Mouse (Mus musculus) activated CD4-positive, CD25-positive, alpha-beta regulatory T cell, adult 4 months (primary cell): ENCODE results near the gene Mcm5. TPM values are rescaled to one million over a fixed set of nuclear protein-coding genes. Genes with fewer than 3 reads are reported as not detected.

Source experiments
- ATAC-seq: one replicate; pipeline ENCODE4 v1.8.0; 2017
- polyA plus RNA-seq, 2 experiments: library from polyadenylated mRNA; unstranded; fragments of 100-300 nt; shearing (Covaris generic); gene quantifications; one replicate each; pipeline ENCODE4 v1.2.1; 2017

The Mcm5 gene
- polyA plus RNA-seq = 10 to 100 TPM; 37.6 to 60.5 TPM

DNA sequence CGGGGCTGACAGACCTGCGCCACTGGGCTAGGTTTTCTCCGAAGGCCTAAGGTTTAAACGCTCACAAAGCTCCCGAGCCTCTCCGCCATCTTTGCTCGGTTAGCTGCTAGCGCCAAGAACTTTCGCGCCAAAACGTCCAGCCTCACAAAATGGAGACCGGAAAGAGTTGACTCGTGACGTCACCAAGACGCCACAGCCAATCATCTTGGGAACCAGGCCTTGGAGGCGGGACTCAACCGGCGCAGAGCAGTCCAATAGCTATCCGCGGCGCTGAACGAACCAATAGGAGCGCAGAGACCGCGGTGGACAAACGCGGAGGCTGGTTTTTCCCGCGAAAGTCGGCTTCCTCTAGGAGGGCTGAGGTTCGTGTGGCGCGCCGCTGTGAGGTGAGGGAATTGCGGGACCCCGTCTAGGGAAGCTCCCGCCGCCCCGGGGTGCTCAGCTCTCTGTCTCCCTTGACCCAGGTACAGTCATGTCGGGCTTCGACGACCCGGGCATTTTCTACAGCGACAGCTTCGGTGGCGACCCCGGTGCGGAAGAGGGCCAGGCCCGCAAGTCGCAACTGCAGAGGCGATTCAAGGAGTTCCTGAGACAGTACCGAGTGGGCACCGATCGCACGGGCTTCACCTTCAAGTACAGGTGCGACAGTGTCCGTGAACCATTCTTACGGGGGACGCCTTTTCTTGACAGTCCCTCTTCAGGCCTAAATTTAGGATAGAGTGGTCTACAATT, at the start of gene Mcm5:
Gene Mcm5 (plus strand): TSS at position 334 of the 732 bp plus-strand sequence.
- ATAC-seq = peak; percentile 95

DNA sequence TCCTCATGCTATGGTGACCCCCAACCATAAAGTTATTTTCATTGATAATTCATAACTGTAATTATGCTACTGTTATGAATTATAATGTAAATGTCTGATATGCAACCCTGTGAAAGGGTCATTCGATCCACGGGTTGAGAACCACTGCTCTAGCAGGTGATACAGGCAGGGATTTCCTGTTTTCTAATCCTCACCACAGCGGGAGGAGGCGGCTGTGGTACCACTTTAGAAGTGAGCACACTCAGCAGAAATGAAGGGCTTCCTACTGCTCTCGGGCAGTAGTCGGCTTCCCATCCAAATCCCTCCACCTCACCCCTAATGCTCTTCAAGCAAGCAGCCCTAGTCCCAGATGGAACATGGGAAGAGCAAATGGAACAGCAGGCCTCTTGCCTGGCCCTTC, 49.3 kb upstream of the Mcm5 start:
- ATAC-seq = peak; percentile 59

DNA sequence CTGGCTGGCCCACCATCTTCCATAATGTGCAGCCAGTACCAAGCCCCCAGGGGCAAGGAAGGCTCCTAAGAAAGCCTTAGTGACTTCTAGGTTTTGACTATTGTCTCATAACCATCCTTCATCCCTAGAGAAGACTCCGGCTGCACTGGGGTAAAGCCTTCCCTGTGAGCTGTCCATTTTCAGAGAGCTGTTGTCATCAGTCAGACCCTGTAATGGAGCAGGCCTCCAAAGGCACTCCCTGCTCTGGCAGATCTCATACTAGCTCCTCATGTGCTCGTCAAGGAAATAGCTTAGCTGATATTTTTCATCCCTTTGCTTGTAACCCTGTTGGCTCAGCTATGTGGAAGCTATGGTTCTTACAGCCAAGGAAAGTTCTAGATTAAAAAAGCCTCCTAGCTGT, 48.6 kb upstream of the Mcm5 start:
- ATAC-seq = no peak

GRCm38 (mm10) chr8:75063290-75063689, 46.1 kb upstream of the Mcm5 start:
- ATAC-seq = no peak

GRCm38 (mm10) chr8:75064790-75065189, 44.6 kb upstream of the Mcm5 start:
- no peak for ATAC-seq

- ATAC-seq = no peak
These were observed 42.1 kb upstream of the Mcm5 start for GRCm38 (mm10) chr8:75067287-75067686.

DNA sequence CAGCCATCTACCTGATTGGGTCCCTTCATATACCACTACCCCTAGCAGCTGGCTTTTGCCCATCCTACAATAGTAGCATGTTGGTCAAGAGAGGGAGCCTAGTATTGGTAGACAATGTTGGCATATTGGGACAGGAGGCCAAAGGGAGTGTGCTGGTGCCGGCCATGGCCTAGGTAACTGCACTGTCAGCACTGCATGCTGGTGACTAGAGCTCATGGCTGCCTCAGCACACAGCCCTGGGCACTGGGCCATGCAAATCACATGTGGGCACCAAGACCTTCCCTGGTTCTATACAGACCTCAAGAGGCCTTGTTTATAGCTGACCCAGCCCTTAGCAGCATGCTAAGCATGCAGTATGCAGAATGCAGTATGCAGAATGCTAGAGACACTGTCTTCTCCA, 39.1 kb upstream of the Mcm5 start:
- no peak for ATAC-seq

DNA sequence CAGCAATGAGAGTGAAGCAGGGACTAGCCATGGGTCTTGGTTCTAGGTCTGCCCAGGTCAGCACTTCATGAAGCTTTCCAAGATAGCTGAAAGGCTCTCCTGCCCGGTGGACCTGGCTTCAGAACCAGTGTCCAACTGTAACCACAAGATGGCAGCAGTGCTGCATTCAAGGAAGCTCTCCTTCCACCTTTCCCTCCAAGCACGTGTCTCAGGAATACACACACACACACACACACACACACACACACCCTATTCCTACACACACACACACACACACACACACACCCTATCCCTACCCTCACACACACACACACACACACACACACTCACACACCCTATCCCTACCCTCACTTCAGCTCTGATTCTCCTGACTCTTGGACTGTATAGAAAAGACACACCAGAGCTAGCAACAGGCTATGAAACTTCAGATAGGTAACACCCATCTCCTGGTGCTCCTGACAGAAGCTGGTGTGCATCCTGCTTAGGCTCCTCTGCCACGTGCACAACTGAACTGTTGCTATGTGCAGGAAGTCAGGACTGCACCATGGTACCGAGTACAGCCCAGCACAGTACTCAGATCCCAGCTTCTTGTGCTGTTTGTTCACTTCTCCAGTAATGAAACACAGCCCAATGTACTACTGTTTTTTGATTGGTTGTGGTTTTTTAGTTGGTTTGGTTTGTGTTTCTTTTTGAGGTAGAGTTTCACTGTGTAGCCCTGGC, 37.6 kb upstream of the Mcm5 start:
- ATAC-seq = peak; percentile 81

DNA sequence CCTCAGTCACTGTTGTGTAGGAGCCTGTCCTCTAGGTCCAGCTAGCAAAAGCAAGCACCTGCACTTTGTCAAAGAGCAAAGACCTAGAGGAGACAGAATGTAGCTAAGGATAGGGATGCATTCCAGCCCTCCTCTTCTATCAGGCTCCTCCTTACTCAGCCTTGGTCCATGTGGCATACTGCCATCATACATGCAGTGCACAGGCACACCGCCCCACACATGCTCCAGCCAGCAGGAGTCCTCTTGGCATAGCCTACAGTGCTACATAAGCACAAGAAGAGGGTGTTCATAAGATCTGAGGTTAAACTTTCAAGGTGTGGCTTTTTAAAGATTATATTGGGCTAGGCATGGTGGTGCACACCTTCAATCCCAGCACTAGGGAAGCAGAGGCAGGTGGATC, 34.5 kb upstream of the Mcm5 start:
- ATAC-seq = no peak

DNA sequence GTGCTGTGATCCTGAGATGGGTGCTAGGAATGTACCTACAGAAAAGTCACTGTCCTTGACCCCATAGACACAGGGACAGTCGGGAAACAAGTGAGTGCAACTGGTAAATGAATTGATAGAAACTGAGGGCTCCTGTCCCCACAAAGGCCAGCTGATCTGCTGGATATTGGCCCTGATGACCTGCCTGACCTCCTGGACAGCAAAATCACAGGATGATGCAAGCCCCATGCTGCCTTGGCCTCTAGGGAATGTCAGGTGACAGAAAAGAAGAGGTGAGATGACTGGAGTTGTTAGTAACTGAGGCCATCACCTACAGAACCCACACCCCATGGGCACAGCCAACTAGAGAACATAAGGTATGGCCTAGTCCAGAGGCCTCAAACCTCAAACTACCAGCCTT, 31.2 kb upstream of the Mcm5 start:
- no peak for ATAC-seq

GRCm38 (mm10) chr8:75078851-75079250, 30.5 kb upstream of the Mcm5 start:
- ATAC-seq = no peak

DNA sequence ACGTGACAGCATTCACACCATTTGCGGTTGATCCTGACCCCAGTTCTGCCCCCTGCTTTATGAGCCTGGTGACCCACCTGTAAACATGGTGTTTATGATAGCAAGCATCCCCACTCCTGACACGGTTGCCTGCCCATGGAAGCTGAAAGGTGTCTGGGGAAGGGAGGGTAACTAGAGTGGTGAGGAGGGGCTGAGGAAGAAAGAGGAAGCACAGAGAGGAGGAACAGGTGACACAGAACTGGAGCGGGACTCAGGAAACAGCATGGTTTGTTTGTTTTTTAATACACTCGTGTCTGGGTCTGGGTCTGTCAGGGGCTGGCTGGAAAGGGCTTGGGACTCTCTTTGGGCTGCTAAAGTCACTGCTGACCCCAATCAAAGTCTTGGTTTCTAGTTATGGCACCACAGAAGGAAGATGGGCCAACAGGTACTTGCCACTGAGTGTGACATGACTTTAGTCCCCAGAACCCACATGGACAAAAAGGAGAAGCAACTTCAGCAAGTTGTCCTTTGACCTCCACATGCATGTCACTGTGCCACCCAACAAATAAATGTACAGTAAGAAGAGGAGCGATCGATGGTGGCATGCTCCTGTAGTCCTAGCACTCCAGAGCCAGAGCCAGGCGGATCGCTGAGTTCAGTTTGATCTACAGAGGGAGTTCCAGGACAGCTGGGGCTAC, 27.9 kb upstream of the Mcm5 start:
- ATAC-seq = no peak

DNA sequence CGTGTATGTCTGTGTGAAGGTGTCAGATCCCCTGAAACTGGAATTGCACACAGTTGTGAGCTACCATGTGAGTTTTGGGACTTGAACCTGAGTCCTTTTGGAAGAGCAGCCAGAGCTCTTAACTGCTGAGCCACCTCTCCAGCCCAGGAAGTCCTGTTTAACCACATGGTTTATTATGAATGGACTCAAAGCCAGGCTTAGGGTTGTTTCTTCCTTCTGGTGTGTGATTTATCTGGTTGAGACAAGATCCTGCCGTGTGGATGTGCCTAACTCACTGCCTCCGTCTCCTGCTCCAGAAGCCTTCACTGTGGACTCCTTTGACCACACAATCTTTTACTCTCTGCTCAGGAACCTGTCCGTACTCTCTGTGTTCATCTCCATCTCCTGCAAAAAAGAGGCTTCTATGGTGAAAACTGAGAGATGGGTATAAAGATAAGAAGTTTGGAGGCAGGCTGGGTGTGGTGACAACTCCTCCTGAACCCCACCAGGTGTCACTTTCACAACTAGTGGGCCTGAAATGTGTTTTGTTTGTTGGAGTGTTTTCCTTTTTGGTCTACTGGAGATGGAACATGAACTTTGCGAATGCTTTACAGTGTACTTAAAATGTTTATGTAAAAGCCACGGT, 27.1 kb upstream of the Mcm5 start:
- ATAC-seq = peak; percentile 13

- peak; percentile 78 for ATAC-seq
These were observed 25.5 kb upstream of the Mcm5 start for GRCm38 (mm10) chr8:75083846-75084245.

DNA sequence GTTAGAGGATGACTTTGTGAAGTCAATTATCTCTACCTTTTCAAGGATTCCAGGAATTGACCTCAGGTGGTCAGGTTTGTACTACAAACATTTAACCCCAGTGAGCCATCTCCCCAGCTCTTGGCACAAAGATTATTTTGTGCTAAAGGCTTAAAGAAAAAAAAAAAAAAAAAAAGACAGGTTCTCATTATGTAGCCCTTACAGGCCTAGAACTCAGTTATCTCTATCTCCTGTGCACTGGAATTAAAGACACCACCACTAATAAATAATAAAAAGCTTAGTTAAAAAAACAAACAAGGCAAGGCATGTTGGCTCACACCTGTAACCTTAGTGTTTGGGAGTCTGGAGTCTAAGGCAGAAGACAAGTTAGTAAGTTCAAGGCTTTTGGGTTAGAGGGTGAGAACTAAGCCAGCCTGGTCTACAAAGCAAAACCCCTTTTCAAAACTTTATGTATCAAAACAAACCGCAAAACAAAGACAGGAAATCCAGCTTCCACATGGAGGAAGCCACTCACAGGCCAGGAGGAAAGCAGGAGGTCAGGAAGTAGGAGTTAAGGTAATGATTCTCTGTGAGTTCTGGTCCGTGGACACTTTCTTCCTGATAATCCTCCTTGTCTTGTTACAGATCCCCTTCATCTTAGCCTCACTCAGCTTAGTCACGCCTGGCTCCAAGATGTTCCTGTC, 24.8 kb upstream of the Mcm5 start:
- no peak for ATAC-seq

DNA sequence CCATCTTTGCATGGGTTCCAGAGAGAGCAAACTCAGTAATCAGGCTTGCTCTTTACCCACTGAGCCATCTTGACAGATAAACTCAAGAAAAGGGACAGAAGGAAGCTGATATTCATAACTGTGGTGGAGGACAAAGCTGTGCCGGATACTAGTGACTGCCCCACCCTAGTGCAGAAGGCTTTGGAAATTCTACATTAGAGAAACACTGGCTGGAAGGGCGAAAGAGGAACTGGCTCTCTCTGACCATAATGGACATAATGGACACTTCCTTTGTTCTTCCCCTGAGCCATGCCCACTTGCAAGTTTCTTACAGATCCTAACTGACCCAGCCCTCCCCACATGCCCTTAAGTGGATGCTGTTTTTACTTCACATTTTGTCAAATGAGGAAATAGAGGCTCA, 23.4 kb upstream of the Mcm5 start:
- no peak for ATAC-seq

DNA sequence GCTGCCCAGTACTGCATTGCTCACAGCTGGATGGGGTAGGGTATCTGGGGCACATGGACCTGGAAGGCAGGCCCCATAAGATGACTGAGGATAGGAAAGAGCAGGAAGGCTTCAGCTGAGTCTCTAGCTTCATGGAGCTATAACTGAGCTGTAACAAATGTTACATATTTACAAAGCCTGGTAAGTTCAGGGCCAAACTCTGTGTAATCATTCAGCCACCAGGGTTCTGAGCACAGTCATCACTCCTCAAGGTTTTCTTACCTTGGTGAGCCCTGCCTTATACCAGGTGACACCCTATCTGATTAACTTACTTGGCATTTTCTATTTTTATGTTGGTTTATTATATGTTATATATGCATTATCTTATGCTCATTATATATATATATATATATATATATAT, 22.2 kb upstream of the Mcm5 start:
- no peak for ATAC-seq

DNA sequence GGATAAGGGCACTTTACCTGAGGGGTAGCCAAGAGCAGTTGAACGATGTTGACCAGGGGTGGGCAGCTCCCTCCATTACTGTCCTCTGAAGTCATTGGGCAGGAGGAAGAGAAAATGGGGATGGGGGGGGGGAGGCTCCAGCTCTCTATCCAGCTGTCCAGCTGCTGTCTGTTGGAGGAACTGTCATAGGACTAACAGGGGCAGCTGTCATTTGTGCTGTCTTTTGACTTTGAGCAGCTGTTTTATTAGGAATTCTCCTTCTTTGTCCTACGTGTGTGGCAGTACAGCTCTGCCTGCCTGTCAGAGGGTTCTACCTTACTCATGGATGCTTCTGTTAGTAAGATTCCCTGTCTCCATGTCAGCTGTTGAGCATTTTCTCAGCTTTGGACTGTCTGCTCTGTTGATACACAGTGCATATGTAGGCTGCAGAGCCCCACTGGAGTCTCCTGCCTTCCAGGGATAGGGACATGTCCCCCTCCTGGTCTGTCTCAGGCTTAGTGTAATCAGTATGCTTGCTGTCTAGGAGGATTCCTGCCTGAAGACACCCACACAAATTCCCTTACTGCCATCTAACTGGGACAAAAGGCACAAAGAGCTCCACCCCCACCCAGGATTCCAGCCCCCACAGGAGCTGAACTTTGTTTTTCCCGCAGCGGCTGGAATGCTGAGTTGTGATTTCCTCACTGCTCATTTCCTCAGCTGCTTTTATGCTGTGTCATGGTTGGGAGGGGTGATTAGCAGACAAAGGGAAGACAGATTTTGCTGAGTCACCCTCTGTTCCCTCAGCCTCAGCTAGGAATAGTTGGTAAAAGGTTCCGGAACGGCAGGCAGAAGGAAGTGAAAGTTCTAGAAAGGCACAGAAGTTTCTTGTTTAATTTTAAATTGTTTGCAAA, 20.1 kb upstream of the Mcm5 start:
- no peak for ATAC-seq

GRCm38 (mm10) chr8:75090781-75091365, 18.5 kb upstream of the Mcm5 start:
- no peak for ATAC-seq

DNA sequence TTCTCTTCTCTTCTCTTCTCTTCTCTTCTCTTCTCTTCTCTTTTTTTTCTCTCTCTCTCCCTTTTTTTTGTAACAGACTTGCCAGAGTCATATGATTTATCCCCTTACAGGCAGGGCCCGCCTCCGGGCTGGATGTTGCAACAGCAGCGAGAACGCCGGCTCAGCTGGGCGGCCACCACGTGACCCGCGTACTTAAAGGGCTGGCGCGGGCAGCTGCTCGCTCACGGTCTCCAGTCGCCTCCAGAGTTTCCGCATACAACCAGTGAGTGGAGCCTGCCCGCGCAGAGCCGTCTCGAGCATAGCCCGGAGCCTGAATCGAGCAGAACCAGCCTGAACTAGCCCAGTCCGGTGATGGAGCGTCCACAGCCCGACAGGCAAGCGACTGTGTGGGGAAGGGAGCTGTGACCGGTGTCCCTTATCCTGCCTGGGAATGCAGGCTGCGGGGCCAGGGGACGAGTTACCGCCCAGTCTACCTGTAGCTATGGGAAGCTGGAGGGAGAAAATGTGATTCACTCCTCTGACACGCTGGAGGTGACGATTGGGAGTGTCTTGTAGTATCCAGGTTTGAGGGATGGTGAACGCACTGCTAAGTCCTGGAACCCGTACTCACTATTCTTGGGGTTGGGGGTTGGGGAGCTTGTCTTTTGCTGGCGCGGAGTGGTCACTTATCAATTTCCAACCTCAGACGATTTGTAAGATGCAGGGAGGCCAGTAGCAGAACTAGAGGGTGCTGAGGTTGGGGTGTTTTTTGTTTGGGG, 15.8 kb upstream of the Mcm5 start, which contains the start of gene Hmox1:
Gene Hmox1 (plus strand): TSS at position 223 of the 758 bp plus-strand sequence.
- ATAC-seq = peak; percentile 96
